Mouse (Mus musculus): Measurements from ENCODE around the gene Fam19a3. TPM values are rescaled to one million over a fixed set of nuclear protein-coding genes. Genes with fewer than 3 reads are reported as not detected.

Gene Fam19a3
- polyA plus RNA-seq, 1 experiment from 2014 or later = not detected

GRCm38 (mm10) chr3:104789822-104790221, 8.2 kb upstream of the Fam19a3 start:
- H3K4me3 ChIP-seq = peak overlapping the region; percentile 75
- H3K27me3 ChIP-seq (ENCODE audit: poor library complexity, severe bottlenecking) = peaks cover 46% of the 10 kb centered on the region
- H3K27ac ChIP-seq = peak overlapping the region; percentile 89
- H3K4me1 ChIP-seq = peaks cover 68% of the 10 kb centered on the region
- H3K9me3 ChIP-seq = no peaks in the 10 kb centered on the region
- H3K36me3 ChIP-seq (replicated peaks) = peaks cover 30% of the 10 kb centered on the region
- peak; percentile 30 for DNase-seq (ENCODE audit: extremely low spot score, low spot score)
- 28% methylated on average over 13 of the region's 13 CpGs for WGBS

- peak overlapping the region; percentile 89 for H3K27ac ChIP-seq
Observed at GRCm38 (mm10) chr3:104789312-104789605, 7.6 kb upstream of the Fam19a3 start.

GRCm38 (mm10) chr3:104788561-104789311, 7.1 kb upstream of the Fam19a3 start:
- H3K27me3 ChIP-seq (ENCODE audit: poor library complexity, severe bottlenecking) = peaks cover 57% of the 10 kb centered on the region
- peaks cover 57% of the 10 kb centered on the region for H3K4me1 ChIP-seq
- peaks cover 21% of the 10 kb centered on the region for H3K36me3 ChIP-seq (replicated peaks)
- WGBS = under 1% methylated on average over 48 of the region's 52 CpGs
- no peaks in the 10 kb centered on the region for H3K9me3 ChIP-seq
- peak overlapping the region; percentile 75 for H3K4me3 ChIP-seq
- DNase-seq (ENCODE audit: extremely low spot score, low spot score) = peak; percentile 82
- H3K27ac ChIP-seq = peak overlapping the region; percentile 89

More at GRCm38 (mm10) chr3:104789312-104789605, 7.6 kb upstream of the Fam19a3 start:
- DNase-seq (ENCODE audit: extremely low spot score, low spot score) = no peak
- Histone ChIP-seq H3K4me1 (peaks cover 62% of the 10 kb centered on the region), H3K9me3 (no peaks in the 10 kb centered on the region), H3K4me3 (peak overlapping the region; percentile 75), H3K36me3 (replicated peaks) (peaks cover 26% of the 10 kb centered on the region), H3K27me3 (ENCODE audit: poor library complexity, severe bottlenecking) (peaks cover 52% of the 10 kb centered on the region)
- WGBS = 1% methylated on average over 10 of the region's 10 CpGs

GRCm38 (mm10) chr3:104788075-104788474, 6.4 kb upstream of the Fam19a3 start, which contains the start of gene Rhoc:
TSS of gene Rhoc (plus strand) at chr3:104788375.
- Histone ChIP-seq H3K4me1 (peaks cover 50% of the 10 kb centered on the region), H3K27ac (peak within 1 kb of the TSS; percentile 89), H3K9me3 (no peaks in the 10 kb centered on the region), H3K4me3 (peak within 1 kb of the TSS; percentile 75), H3K27me3 (ENCODE audit: poor library complexity, severe bottlenecking) (peaks cover 64% of the 10 kb centered on the region), H3K36me3 (replicated peaks) (peaks cover 15% of the 10 kb centered on the region)
- 28% methylated on average over 3 of the region's 3 CpGs for WGBS
- no peak for DNase-seq (ENCODE audit: extremely low spot score, low spot score)

GRCm38 (mm10) chr3:104785284-104785683, 3.6 kb upstream of the Fam19a3 start:
- no peak overlapping the region for H3K4me3 ChIP-seq
- peaks cover 42% of the 10 kb centered on the region for H3K4me1 ChIP-seq
- no peak overlapping the region for H3K27ac ChIP-seq
- 85% methylated on average over 6 of the region's 6 CpGs for WGBS
- no peak for DNase-seq (ENCODE audit: extremely low spot score, low spot score)
- H3K9me3 ChIP-seq = no peaks in the 10 kb centered on the region
- peaks cover 91% of the 10 kb centered on the region for H3K27me3 ChIP-seq (ENCODE audit: poor library complexity, severe bottlenecking)
- H3K36me3 ChIP-seq (replicated peaks) = no peaks in the 10 kb centered on the region

- Histone ChIP-seq H3K4me1 (peaks cover 30% of the 10 kb centered on the region), H3K36me3 (replicated peaks) (no peaks in the 10 kb centered on the region), H3K27me3 (ENCODE audit: poor library complexity, severe bottlenecking) (peaks cover 91% of the 10 kb centered on the region), H3K27ac (no peak overlapping the region), H3K4me3 (no peak overlapping the region), H3K9me3 (no peaks in the 10 kb centered on the region)
- 42% methylated on average over 14 of the region's 14 CpGs for WGBS
- DNase-seq (ENCODE audit: extremely low spot score, low spot score) = no peak
Observed at GRCm38 (mm10) chr3:104783971-104784500, 2.4 kb upstream of the Fam19a3 start.

- no peak for DNase-seq (ENCODE audit: extremely low spot score, low spot score)
- H3K9me3 ChIP-seq = no peaks in the 10 kb centered on the region
- 15% methylated on average over 12 of the region's 12 CpGs for WGBS
- peaks cover 27% of the 10 kb centered on the region for H3K4me1 ChIP-seq
- no peak overlapping the region for H3K27ac ChIP-seq
- H3K36me3 ChIP-seq (replicated peaks) = no peaks in the 10 kb centered on the region
- peaks cover 100% of the 10 kb centered on the region for H3K27me3 ChIP-seq (ENCODE audit: poor library complexity, severe bottlenecking)
- peak overlapping the region; percentile 59 for H3K4me3 ChIP-seq
Observed at GRCm38 (mm10) chr3:104782061-104782681, 531 bp upstream of the Fam19a3 start.

GRCm38 (mm10) chr3:104780561-104781420, 849 bp downstream of the Fam19a3 start, which contains the start of gene Ppm1j:
TSS of gene Ppm1j (plus strand) at chr3:104781056.
- H3K4me1 ChIP-seq = peaks cover 36% of the 10 kb centered on the region
- peaks cover 100% of the 10 kb centered on the region for H3K27me3 ChIP-seq (ENCODE audit: poor library complexity, severe bottlenecking)
- WGBS = under 1% methylated on average over 56 of the region's 56 CpGs
- peak within 1 kb of the TSS; percentile 26; the same call in 1 of the 2 replicates for H3K27ac ChIP-seq
- H3K36me3 ChIP-seq (replicated peaks) = no peaks in the 10 kb centered on the region
- H3K9me3 ChIP-seq = no peaks in the 10 kb centered on the region
- DNase-seq (ENCODE audit: extremely low spot score, low spot score) = peak; percentile 60
- H3K4me3 ChIP-seq = peak within 1 kb of the TSS; percentile 59

- Histone ChIP-seq H3K9me3 (no peaks in the 10 kb centered on the region), H3K4me1 (peaks cover 36% of the 10 kb centered on the region), H3K36me3 (replicated peaks) (no peaks in the 10 kb centered on the region), H3K27ac (no peak overlapping the region), H3K4me3 (no peak overlapping the region), H3K27me3 (ENCODE audit: poor library complexity, severe bottlenecking) (peaks cover 96% of the 10 kb centered on the region)
- 2% methylated on average over 7 of the region's 7 CpGs for whole genome bisulfite sequencing
- peak; percentile 72 for DNase-seq (ENCODE audit: extremely low spot score, low spot score)
Observed at GRCm38 (mm10) chr3:104779949-104780348, 1.7 kb downstream of the Fam19a3 start.

GRCm38 (mm10) chr3:104777342-104777741, 4.3 kb downstream of the Fam19a3 start:
- H3K27me3 ChIP-seq (ENCODE audit: poor library complexity, severe bottlenecking) = peaks cover 89% of the 10 kb centered on the region
- peak overlapping the region; percentile 47 for H3K4me3 ChIP-seq
- DNase-seq (ENCODE audit: extremely low spot score, low spot score) = peak; percentile 55
- peaks cover 44% of the 10 kb centered on the region for H3K4me1 ChIP-seq
- 1% methylated on average over 20 of the region's 20 CpGs for WGBS
- no peak overlapping the region for H3K27ac ChIP-seq
- no peaks in the 10 kb centered on the region for H3K9me3 ChIP-seq
- no peaks in the 10 kb centered on the region for H3K36me3 ChIP-seq (replicated peaks)

- H3K27me3 ChIP-seq (ENCODE audit: poor library complexity, severe bottlenecking) = peaks cover 62% of the 10 kb centered on the region
- H3K4me1 ChIP-seq = peaks cover 28% of the 10 kb centered on the region
- H3K27ac ChIP-seq = no peak overlapping the region
- H3K9me3 ChIP-seq = no peaks in the 10 kb centered on the region
- DNase-seq (ENCODE audit: extremely low spot score, low spot score) = no peak
- WGBS = 70% methylated on average over 7 of the region's 7 CpGs
- no peak overlapping the region for H3K4me3 ChIP-seq
- no peaks in the 10 kb centered on the region for H3K36me3 ChIP-seq (replicated peaks)
Observed at GRCm38 (mm10) chr3:104773301-104773700, 8.3 kb downstream of the Fam19a3 start.

- H3K27me3 ChIP-seq (ENCODE audit: poor library complexity, severe bottlenecking) = peaks cover 44% of the 10 kb centered on the region
- H3K4me3 ChIP-seq = no peak overlapping the region
- WGBS = 66% methylated on average over 6 of the region's 6 CpGs
- H3K9me3 ChIP-seq = no peaks in the 10 kb centered on the region
- DNase-seq (ENCODE audit: extremely low spot score, low spot score) = no peak
- no peaks in the 10 kb centered on the region for H3K36me3 ChIP-seq (replicated peaks)
- H3K4me1 ChIP-seq = peaks cover 13% of the 10 kb centered on the region; the same call in 1 of the 2 replicates
- H3K27ac ChIP-seq = no peak overlapping the region
Observed at GRCm38 (mm10) chr3:104771460-104771859, 10.2 kb downstream of the Fam19a3 start.

Data from forebrain, embryonic 10.5 days (tissue).